Mouse (Mus musculus) liver, embryonic 14.5 days (tissue): ENCODE data around the gene Atxn1.

ENCODE experiments used
- CTCF ChIP-seq: IDR thresholded peaks from 2 replicates; pipeline ENCODE4 v1.5.1; 2016; ENCODE audit warnings: antibody characterized with exemption, low read depth, control low read depth
- EP300 ChIP-seq: IDR thresholded peaks from 2 replicates; pipeline ENCODE4 v1.6.1; 2016; ENCODE audit warnings: antibody characterized with exemption, low read depth

DNA sequence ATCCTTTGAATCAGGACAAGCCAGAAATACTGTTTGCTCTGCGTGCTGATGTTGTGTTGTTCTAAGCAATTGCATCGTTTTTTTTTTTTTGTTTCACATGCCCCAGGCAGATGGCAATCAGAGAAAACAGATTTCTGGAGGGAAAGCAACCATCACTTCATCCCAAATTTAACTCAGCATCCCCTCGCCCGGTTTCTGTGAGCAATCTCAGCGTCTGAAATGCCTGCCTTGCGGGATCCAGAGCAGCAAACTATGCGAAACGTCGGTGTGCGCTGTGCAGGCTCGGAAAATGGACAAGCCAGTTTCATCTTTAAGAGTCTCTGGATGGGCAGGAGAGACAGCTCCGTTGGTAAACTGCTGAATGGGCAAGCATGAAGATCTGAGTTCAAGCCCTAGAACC lies 45.3 kb upstream of the Atxn1 start:
- TF ChIP-seq CTCF, result no peak
- TF ChIP-seq EP300, result no peak
